Mouse (Mus musculus): Measurements from ENCODE around the gene Mup15. TPM values are rescaled to one million over a fixed set of nuclear protein-coding genes. Genes with fewer than 3 reads are reported as not detected.
"Not testable (repeated sequence)": the region's sequence is repeated elsewhere in the genome, so short reads cannot be mapped to it uniquely, and the experiment has no call there.

The Mup15 gene
- not detected in 2 replicates for polyA plus RNA-seq (2014; fragmentation: Nextera tagmentation; extraction: Ambion mirVana)

DNA sequence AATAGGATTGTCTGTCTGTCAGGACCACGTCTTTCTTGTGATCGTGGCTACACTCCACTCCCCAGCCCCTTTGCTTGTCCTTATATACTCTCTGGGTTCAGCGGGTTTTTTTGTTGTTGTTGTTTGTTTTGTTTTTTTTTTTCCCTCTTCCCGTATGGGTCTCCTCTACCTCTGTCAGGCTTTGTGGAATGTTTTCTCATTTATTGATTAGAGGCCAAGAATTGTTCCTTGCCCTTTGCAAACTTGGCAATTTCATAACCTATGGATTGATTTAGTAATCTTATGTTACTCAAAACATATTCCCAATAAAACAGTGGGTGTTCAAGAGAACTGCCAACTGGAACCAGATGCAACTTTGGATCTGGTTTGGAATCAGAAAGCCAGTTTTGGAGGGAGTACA is at the start of gene Mup15:
Mup15 (minus strand) TSS at position 101 of the 400 bp plus-strand sequence.
- H3K4me1 ChIP-seq (ENCODE audit: control insufficient read depth in 2 of 2, insufficient read depth in 2 of 2, low read length in 2 of 2); H3K9ac ChIP-seq (ENCODE audit: low read length); H3K4me2 ChIP-seq (ENCODE audit: low read length); H3K36me3 ChIP-seq (ENCODE audit: control insufficient read depth, insufficient read depth, low read length); ATAC-seq (ENCODE audit: insufficient number of reproducible peaks, insufficient read depth, low FRiP score, low read depth); H3K27ac ChIP-seq (replicated peaks in 1 of 2; ENCODE audit: control insufficient read depth in 1 of 2, insufficient read depth in 1 of 2, low read depth in 2 of 2, low read length in 2 of 2); H3K9me3 ChIP-seq (ENCODE audit: control insufficient read depth, low read length); H3K27me3 ChIP-seq (ENCODE audit: control insufficient read depth, insufficient read depth, low read length); H3K4me3 ChIP-seq (ENCODE audit: control insufficient read depth in 1 of 2, insufficient read depth in 1 of 2, low read depth in 1 of 2, low read length in 2 of 2): not testable (repeated sequence)
- no CpG with 5 or more reads among the region's 4 CpGs for WGBS

Other genes starting within 250 kb of the Mup15 start
- not detected in 2 replicates for gene Mup13, start 211.5 kb downstream of the Mup15 start, polyA plus RNA-seq (2014; fragmentation: Nextera tagmentation; extraction: Ambion mirVana)
- gene Mup14, start 135.7 kb downstream of the Mup15 start, polyA plus RNA-seq (2014; fragmentation: Nextera tagmentation; extraction: Ambion mirVana): not detected in 2 replicates
- gene Mup16, start 79.8 kb upstream of the Mup15 start, polyA plus RNA-seq (2014; fragmentation: Nextera tagmentation; extraction: Ambion mirVana): not detected in 2 replicates
- not detected in 2 replicates for gene Mup17, start 156.1 kb upstream of the Mup15 start, polyA plus RNA-seq (2014; fragmentation: Nextera tagmentation; extraction: Ambion mirVana)
- gene Mup18, start 234.4 kb upstream of the Mup15 start, polyA plus RNA-seq (2014; fragmentation: Nextera tagmentation; extraction: Ambion mirVana): not detected in 2 replicates